Mouse (Mus musculus) limb, embryonic 13.5 days (tissue): ENCODE measurements around the gene Dnah10. TPM values are rescaled to one million over a fixed set of nuclear protein-coding genes. Genes with fewer than 3 reads are reported as not detected.
A peak's percentile ranks its signal among the peaks of the same experiment; 100 is the strongest.

Experiments
- ATAC-seq: fragments of 200-750 bp; cut with Nextera tagmentation; 2 replicates; pipeline ENCODE4 v1.8.0; 2017; ENCODE audit warnings: low read depth, moderate number of reproducible peaks, moderate TSS enrichment; ENCODE audit not compliant: low FRiP score
- H3K27ac ChIP-seq: fragments of 300-500 bp; sonication (generic); 2 replicates; pipeline ENCODE4 v1.5.1; 2015; ENCODE audit warnings: inconsistent platforms, mild to moderate bottlenecking, moderate library complexity
- H3K27me3 ChIP-seq: fragments of 300-500 bp; sonication (generic); 2 replicates; pipeline ENCODE4 v1.6.1; 2015; ENCODE audit warnings: mild to moderate bottlenecking, inconsistent platforms
- H3K36me3 ChIP-seq: fragments of 300-500 bp; sonication (generic); 2 replicates; pipeline ENCODE4 v1.6.1; 2015; ENCODE audit warnings: inconsistent platforms, mild to moderate bottlenecking, moderate library complexity
- H3K4me1 ChIP-seq: fragments of 300-500 bp; sonication (generic); 2 replicates; pipeline ENCODE4 v1.6.1; 2015; ENCODE audit warnings: inconsistent platforms
- H3K4me2 ChIP-seq: fragments of 300-500 bp; sonication (generic); replicated peaks from 2 replicates; pipeline ENCODE4 v1.6.1; 2015; ENCODE audit warnings: inconsistent platforms, mild to moderate bottlenecking, moderate library complexity
- H3K4me3 ChIP-seq: fragments of 300-500 bp; sonication (generic); 2 replicates; pipeline ENCODE4 v1.5.1; 2015; ENCODE audit warnings: moderate library complexity, mild to moderate bottlenecking, inconsistent platforms
- H3K9ac ChIP-seq: fragments of 300-500 bp; sonication (generic); 2 replicates; pipeline ENCODE4 v1.6.1; 2015; ENCODE audit warnings: mild to moderate bottlenecking, inconsistent platforms
- H3K9me3 ChIP-seq: fragments of 300-500 bp; sonication (generic); 2 replicates; pipeline ENCODE4 v1.6.1; 2016; ENCODE audit warnings: inconsistent platforms
- WGBS: fragments of 180-500 bp; shearing (Covaris S2); methylation state at CpG from one replicate; pipeline ENCODE4 v1.1.7; 2015; 5-methylcytosine and 5-hydroxymethylcytosine counted together
- polyA plus RNA-seq: library from polyadenylated mRNA; unstranded; fragments of >200 nt; fragmentation: Nextera tagmentation; extraction: Ambion mirVana; gene quantifications from 2 replicates; pipeline ENCODE4 v1.2.1, GENCODE M21; 2015

Dnah10 gene
- polyA plus RNA-seq, 1 experiment from 2014 or later = 0.11 TPM

GRCm38 (mm10) chr5:124822128-124822894 lies 97.4 kb downstream of the Dnah10 start:
- 57% methylated on average over 18 of the region's 18 CpGs for WGBS
- Histone ChIP-seq H3K27ac (peak overlapping the region; percentile 44; the same call in 1 of the 2 replicates), H3K9ac (no peak overlapping the region), H3K27me3 (no peaks in the 10 kb centered on the region), H3K4me1 (peaks cover 18% of the 10 kb centered on the region), H3K4me2 (peak overlapping the region; percentile 25), H3K9me3 (peaks cover 5% of the 10 kb centered on the region; the same call in 1 of the 2 replicates), H3K36me3 (no peaks in the 10 kb centered on the region), H3K4me3 (no peak overlapping the region)
- peak; percentile 69; the same call in 1 of the 2 replicates for ATAC-seq

- Histone ChIP-seq H3K4me1 (no peaks in the 10 kb centered on the region), H3K9me3 (no peaks in the 10 kb centered on the region), H3K27me3 (no peaks in the 10 kb centered on the region), H3K4me2 (no peak overlapping the region), H3K4me3 (no peak overlapping the region), H3K27ac (no peak overlapping the region), H3K36me3 (peaks cover 5% of the 10 kb centered on the region), H3K9ac (no peak overlapping the region)
- ATAC-seq = no peak
- 92% methylated on average over 12 of the region's 12 CpGs for WGBS
These were observed 105.4 kb downstream of the Dnah10 start for GRCm38 (mm10) chr5:124830331-124830730.

GRCm38 (mm10) chr5:124835218-124835617 lies 110.3 kb downstream of the Dnah10 start:
- Histone ChIP-seq H3K4me2 (no peak overlapping the region), H3K27ac (no peak overlapping the region), H3K4me1 (no peaks in the 10 kb centered on the region), H3K9me3 (no peaks in the 10 kb centered on the region), H3K9ac (no peak overlapping the region), H3K36me3 (peaks cover 17% of the 10 kb centered on the region), H3K27me3 (no peaks in the 10 kb centered on the region), H3K4me3 (no peak overlapping the region)
- 95% methylated on average over 15 of the region's 15 CpGs for WGBS
- no peak for ATAC-seq

GRCm38 (mm10) chr5:124836075-124836474 lies 111.2 kb downstream of the Dnah10 start:
- no peaks in the 10 kb centered on the region for H3K4me1 ChIP-seq
- no peak overlapping the region for H3K4me3 ChIP-seq
- H3K36me3 ChIP-seq = peaks cover 17% of the 10 kb centered on the region
- H3K9me3 ChIP-seq = no peaks in the 10 kb centered on the region
- no peak overlapping the region for H3K4me2 ChIP-seq
- ATAC-seq = no peak
- H3K27me3 ChIP-seq = no peaks in the 10 kb centered on the region
- H3K9ac ChIP-seq = no peak overlapping the region
- WGBS = 84% methylated on average over 10 of the region's 10 CpGs
- no peak overlapping the region for H3K27ac ChIP-seq

- Histone ChIP-seq H3K4me1 (no peaks in the 10 kb centered on the region), H3K36me3 (peaks cover 17% of the 10 kb centered on the region), H3K27ac (no peak overlapping the region), H3K27me3 (no peaks in the 10 kb centered on the region), H3K9me3 (no peaks in the 10 kb centered on the region), H3K4me3 (no peak overlapping the region), H3K4me2 (no peak overlapping the region), H3K9ac (no peak overlapping the region)
- 63% methylated on average over 4 of the region's 4 CpGs for WGBS
- ATAC-seq = no peak
These were observed 111.7 kb downstream of the Dnah10 start for GRCm38 (mm10) chr5:124836621-124837020.

- H3K4me2 ChIP-seq = no peak overlapping the region
- no peaks in the 10 kb centered on the region for H3K9me3 ChIP-seq
- peaks cover 13% of the 10 kb centered on the region for H3K36me3 ChIP-seq
- H3K9ac ChIP-seq = no peak overlapping the region
- no peak for ATAC-seq
- peaks cover 4% of the 10 kb centered on the region; the same call in 1 of the 2 replicates for H3K4me1 ChIP-seq
- no peaks in the 10 kb centered on the region for H3K27me3 ChIP-seq
- 75% methylated on average over 7 of the region's 7 CpGs for WGBS
- no peak overlapping the region for H3K27ac ChIP-seq
- H3K4me3 ChIP-seq = no peak overlapping the region
These were observed 115.3 kb downstream of the Dnah10 start for GRCm38 (mm10) chr5:124840202-124840601.

- 73% methylated on average over 2 of the region's 2 CpGs for WGBS
These were observed 115.8 kb downstream of the Dnah10 start for GRCm38 (mm10) chr5:124840669-124841068.

GRCm38 (mm10) chr5:124843386-124843785 lies 118.5 kb downstream of the Dnah10 start:
- H3K27me3 ChIP-seq = no peaks in the 10 kb centered on the region
- no peak overlapping the region for H3K4me3 ChIP-seq
- H3K4me1 ChIP-seq = peaks cover 13% of the 10 kb centered on the region
- no peak overlapping the region for H3K9ac ChIP-seq
- H3K27ac ChIP-seq = no peak overlapping the region
- no peak for ATAC-seq
- WGBS = 87% methylated on average over 8 of the region's 8 CpGs
- no peak overlapping the region for H3K4me2 ChIP-seq
- peaks cover 3% of the 10 kb centered on the region; the same call in 1 of the 2 replicates for H3K36me3 ChIP-seq
- H3K9me3 ChIP-seq = no peaks in the 10 kb centered on the region

More at GRCm38 (mm10) chr5:124840669-124841068, 115.8 kb downstream of the Dnah10 start:
- H3K36me3 ChIP-seq = peaks cover 9% of the 10 kb centered on the region
- no peak overlapping the region for H3K4me2 ChIP-seq
- no peak overlapping the region for H3K9ac ChIP-seq
- no peak overlapping the region for H3K4me3 ChIP-seq
- no peak for ATAC-seq
- no peaks in the 10 kb centered on the region for H3K9me3 ChIP-seq
- no peaks in the 10 kb centered on the region for H3K27me3 ChIP-seq
- H3K4me1 ChIP-seq = peaks cover 4% of the 10 kb centered on the region; the same call in 1 of the 2 replicates
- H3K27ac ChIP-seq = no peak overlapping the region

- ATAC-seq = no peak
- Histone ChIP-seq H3K36me3 (no peaks in the 10 kb centered on the region), H3K9ac (no peak overlapping the region), H3K4me1 (peaks cover 13% of the 10 kb centered on the region), H3K27ac (no peak overlapping the region), H3K27me3 (no peaks in the 10 kb centered on the region), H3K9me3 (no peaks in the 10 kb centered on the region), H3K4me2 (no peak overlapping the region), H3K4me3 (no peak overlapping the region)
- WGBS = 75% methylated on average over 4 of the region's 4 CpGs
These were observed 120.0 kb downstream of the Dnah10 start for GRCm38 (mm10) chr5:124844929-124845328.

GRCm38 (mm10) chr5:124847014-124847413 lies 122.1 kb downstream of the Dnah10 start:
- H3K27me3 ChIP-seq = no peaks in the 10 kb centered on the region
- H3K9me3 ChIP-seq = no peaks in the 10 kb centered on the region
- 22% methylated on average over 1 of the region's 1 CpGs for WGBS
- H3K4me3 ChIP-seq = no peak overlapping the region
- H3K27ac ChIP-seq = no peak overlapping the region; the same call in 1 of the 2 replicates
- H3K9ac ChIP-seq = no peak overlapping the region
- H3K36me3 ChIP-seq = no peaks in the 10 kb centered on the region
- peaks cover 18% of the 10 kb centered on the region for H3K4me1 ChIP-seq
- no peak for ATAC-seq
- H3K4me2 ChIP-seq = no peak overlapping the region

- Histone ChIP-seq H3K27ac (no peak overlapping the region), H3K27me3 (no peaks in the 10 kb centered on the region), H3K9me3 (no peaks in the 10 kb centered on the region), H3K9ac (no peak overlapping the region), H3K4me3 (no peak overlapping the region), H3K36me3 (no peaks in the 10 kb centered on the region), H3K4me2 (no peak overlapping the region), H3K4me1 (peaks cover 18% of the 10 kb centered on the region)
- WGBS = 82% methylated on average over 3 of the region's 3 CpGs
- ATAC-seq = no peak
These were observed 124.1 kb downstream of the Dnah10 start for GRCm38 (mm10) chr5:124848994-124849393.

GRCm38 (mm10) chr5:124851572-124851971 lies 126.7 kb downstream of the Dnah10 start:
- no peak overlapping the region for H3K4me3 ChIP-seq
- no peak overlapping the region for H3K9ac ChIP-seq
- peaks cover 14% of the 10 kb centered on the region for H3K4me1 ChIP-seq
- no peak overlapping the region for H3K4me2 ChIP-seq
- no peak overlapping the region for H3K27ac ChIP-seq
- 36% methylated on average over 4 of the region's 4 CpGs for WGBS
- no peaks in the 10 kb centered on the region for H3K27me3 ChIP-seq
- H3K9me3 ChIP-seq = no peaks in the 10 kb centered on the region
- H3K36me3 ChIP-seq = no peaks in the 10 kb centered on the region
- no peak for ATAC-seq

- Histone ChIP-seq H3K4me1 (peaks cover 10% of the 10 kb centered on the region), H3K27ac (no peak overlapping the region), H3K9me3 (no peaks in the 10 kb centered on the region), H3K4me2 (no peak overlapping the region), H3K36me3 (no peaks in the 10 kb centered on the region), H3K9ac (no peak overlapping the region), H3K4me3 (no peak overlapping the region), H3K27me3 (no peaks in the 10 kb centered on the region)
- 20% methylated on average over 2 of the region's 2 CpGs for WGBS
- ATAC-seq = no peak
These were observed 127.4 kb downstream of the Dnah10 start for GRCm38 (mm10) chr5:124852294-124852693.
